Mouse (Mus musculus): ENCODE results near the gene Trpc4. TPM values are rescaled to one million over a fixed set of nuclear protein-coding genes. Genes with fewer than 3 reads are reported as not detected.

Trpc4 gene
- polyA plus RNA-seq, 1 experiment from 2014 or later: 1.3 TPM

- ATAC-seq (ENCODE audit: low FRiP score, low TSS enrichment) (peak; percentile 97), DNase-seq (ENCODE audit: low spot score) (peak; percentile 69)
- TF ChIP-seq CTCF (IDR thresholded peaks at IDR 0.05; ENCODE audit: low read depth) (no peak), EP300 (optimal IDR thresholded peaks at IDR 0.05) (no peak)
- 0 out of 2 replicates have a peak overlapping the region, but pooled peaks have one; percentile 13 for H3K27ac ChIP-seq (replicated peaks)
- H3K4me3 ChIP-seq (ENCODE audit: low read depth, low read length): no peak overlapping the region
- H3K4me1 ChIP-seq (replicated peaks; ENCODE audit: control insufficient read depth, insufficient read depth): no peaks in the 10 kb centered on the region
- H3K27me3 ChIP-seq (ENCODE audit: control insufficient read depth, insufficient read depth, low read length): no peaks in the 10 kb centered on the region
- H3K4me2 ChIP-seq (replicated peaks; ENCODE audit: low read depth): peak overlapping the region; percentile 31; the same call in 1 of the 2 replicates
- no peaks in the 10 kb centered on the region for H3K9me3 ChIP-seq (ENCODE audit: control insufficient read depth, low read length)
- 37% methylated on average over 15 of the region's 15 CpGs for WGBS
- no peaks in the 10 kb centered on the region for H3K36me3 ChIP-seq (ENCODE audit: control insufficient read depth, insufficient read depth, low read length)
- H3K9ac ChIP-seq (ENCODE audit: low read length): no peak overlapping the region
Measured at GRCm38 (mm10) chr3:54358463-54359189, 202.8 kb downstream of the Trpc4 start.

- H3K4me2 ChIP-seq (replicated peaks; ENCODE audit: low read depth): peak within 1 kb of the TSS; percentile 40
- H3K9me3 ChIP-seq (ENCODE audit: control insufficient read depth, low read length): no peaks in the 10 kb centered on the region
- TF ChIP-seq CTCF (IDR thresholded peaks at IDR 0.05; ENCODE audit: low read depth) (no peak), EP300 (optimal IDR thresholded peaks at IDR 0.05) (no peak)
- 34% methylated on average over 6 of the region's 6 CpGs for WGBS
- ATAC-seq (ENCODE audit: low FRiP score, low TSS enrichment): peak; percentile 67; the same call in 1 of the 2 replicates
- no peaks in the 10 kb centered on the region for H3K4me1 ChIP-seq (replicated peaks; ENCODE audit: control insufficient read depth, insufficient read depth)
- DNase-seq (ENCODE audit: low spot score): peak; percentile 15
- no peaks in the 10 kb centered on the region for H3K36me3 ChIP-seq (ENCODE audit: control insufficient read depth, insufficient read depth, low read length)
- H3K27me3 ChIP-seq (ENCODE audit: control insufficient read depth, insufficient read depth, low read length): no peaks in the 10 kb centered on the region
- H3K9ac ChIP-seq (ENCODE audit: low read length): no peak within 1 kb of the TSS
- peak within 1 kb of the TSS; percentile 25 for H3K4me3 ChIP-seq (ENCODE audit: low read depth, low read length)
- H3K27ac ChIP-seq (replicated peaks): 0 out of 2 replicates have a peak within 1 kb of the TSS, but pooled peaks have one; percentile 5
Measured at GRCm38 (mm10) chr3:54360897-54361296, 205.1 kb downstream of the Trpc4 start, which contains the start of gene Postn. TSS of gene Postn (plus strand) at chr3:54361109.

- peak overlapping the region; percentile 40 for H3K4me2 ChIP-seq (replicated peaks; ENCODE audit: low read depth)
Measured at GRCm38 (mm10) chr3:54361656-54362055, 205.8 kb downstream of the Trpc4 start.

More at GRCm38 (mm10) chr3:54361656-54362055, 205.8 kb downstream of the Trpc4 start:
- DNase-seq (ENCODE audit: low spot score): no peak
- ATAC-seq (ENCODE audit: low FRiP score, low TSS enrichment): no peak
- Histone ChIP-seq H3K27ac (replicated peaks) (no peak overlapping the region), H3K9ac (ENCODE audit: low read length) (no peak overlapping the region), H3K36me3 (ENCODE audit: control insufficient read depth, insufficient read depth, low read length) (no peaks in the 10 kb centered on the region), H3K27me3 (ENCODE audit: control insufficient read depth, insufficient read depth, low read length) (no peaks in the 10 kb centered on the region), H3K4me3 (ENCODE audit: low read depth, low read length) (peak overlapping the region; percentile 25), H3K9me3 (ENCODE audit: control insufficient read depth, low read length) (no peaks in the 10 kb centered on the region), H3K4me1 (replicated peaks; ENCODE audit: control insufficient read depth, insufficient read depth) (no peaks in the 10 kb centered on the region)
- TF ChIP-seq CTCF (IDR thresholded peaks at IDR 0.05; ENCODE audit: low read depth): no peak
- no peak for TF ChIP-seq EP300 (optimal IDR thresholded peaks at IDR 0.05)

Other genes with a start within 250 kb of the Trpc4 start
- gene Postn, start 205.1 kb downstream of the Trpc4 start, polyA plus RNA-seq (2015; fragmentation: Nextera tagmentation; extraction: Ambion mirVana): 102 and 123 TPM in 2 replicates